29 mouse cellular contexts compared by ENCODE assay signal in genomic region chr2:77877156-77877855, GRCm38 (mm10). TPM values are rescaled to one million over a fixed set of nuclear protein-coding genes. Genes with fewer than 3 reads are reported as not detected.
A peak's percentile ranks its signal among the peaks of the same experiment; 100 is the strongest.
DNase-seq lines count a peak whose midpoint lies in the region; ATAC-seq lines count a peak whose summit lies in the region.
"Had no signal": no experiment of that assay in that cellular context is flagged by ENCODE, and none has a peak within 500 bp of the region (broad histone marks: within the 10 kb centered on the region; RNA-seq: fewer than 3 reads in every experiment).

No protein-coding gene starts in this region.

- H3K4me1 ChIP-seq in limb, embryonic 11.5 days (ENCODE audit: control insufficient read depth, insufficient read depth, low read length), result no peaks in the 10 kb centered on the region
- H3K4me1 ChIP-seq in limb, embryonic 10.5 days, result no peaks in the 10 kb centered on the region
- H3K4me1 ChIP-seq: embryonic facial prominence, embryonic 10.5 days; embryonic facial prominence, embryonic 12.5 days; forebrain, embryonic 10.5 days; forebrain, embryonic 12.5 days had no signal

- WGBS in limb, embryonic 11.5 days, result 92% methylated on average over 10 of the region's 10 CpGs
- 92% methylated on average over 10 of the region's 10 CpGs for WGBS in limb, embryonic 10.5 days

- H3K27me3 ChIP-seq in limb, embryonic 11.5 days (ENCODE audit: control insufficient read depth, insufficient read depth, low read length), result no peaks in the 10 kb centered on the region
- no peaks in the 10 kb centered on the region for H3K27me3 ChIP-seq in limb, embryonic 10.5 days (ENCODE audit: low read depth, poor library complexity, severe bottlenecking)
- H3K27me3 ChIP-seq: CH12.LX; embryonic facial prominence, embryonic 12.5 days; forebrain, embryonic 12.5 days had no signal

- ATAC-seq in limb, embryonic 11.5 days (ENCODE audit: insufficient number of reproducible peaks, low FRiP score, low TSS enrichment, low read depth), result no peak
- no peak for ATAC-seq in erythroblast, adult 5-6 weeks (replicated peaks; ENCODE audit: low FRiP score, poor library complexity, severe bottlenecking)
- ATAC-seq: activated CD4-positive, CD25-positive, alpha-beta regulatory T cell, adult 4 months; CD4-positive, CD25-positive, alpha-beta regulatory T cell, adult 4 months; forebrain, embryonic 14.5 days; forebrain, embryonic 16.5 days; Patski had no signal

- DNase-seq in limb, embryonic 11.5 days (ENCODE audit: low spot score), result peak; percentile 5
- DNase-seq in limb, embryonic 10.5 days (ENCODE audit: low spot score), result no peak
- peak; percentile 72 for DNase-seq in adipocyte (ENCODE audit: low spot score)
- peak; percentile 4 for DNase-seq in c-Kit-positive CD71-positive TER-119-positive erythroid progenitor cells, embryonic 14.5 days (ENCODE audit: low spot score)
- DNase-seq in mesoderm, embryonic 11.5 days (ENCODE audit: low read depth, low spot score), result peak; percentile 13
- no peak for DNase-seq in layer of hippocampus, postnatal 14 days (ENCODE audit: low spot score in 2 of 2)
- DNase-seq in urinary bladder, adult 2 months (ENCODE audit: low spot score), result no peak
- DNase-seq: adrenal gland, adult 2 months; adrenal gland, postnatal 10 days; adrenal gland, postnatal 25 days; B cell, adult 2 months; cerebellum, adult 11-12 months; cerebellum, adult 2 months; cerebellum, adult 9-10 months; cerebellum, postnatal 10 days; cerebellum, postnatal 25 days had no signal

- H3K27ac ChIP-seq in limb, embryonic 11.5 days (replicated peaks; ENCODE audit: low read depth, low read length), result no peak overlapping the region
- no peak overlapping the region for H3K27ac ChIP-seq in limb, embryonic 10.5 days
- H3K27ac ChIP-seq: embryonic facial prominence, embryonic 10.5 days; embryonic facial prominence, embryonic 12.5 days; forebrain, embryonic 10.5 days; forebrain, embryonic 12.5 days had no signal

- H3K36me3 ChIP-seq in limb, embryonic 11.5 days (ENCODE audit: control insufficient read depth, insufficient read depth, low read length), result no peaks in the 10 kb centered on the region
- no peaks in the 10 kb centered on the region for H3K36me3 ChIP-seq in limb, embryonic 10.5 days
- H3K36me3 ChIP-seq: embryonic facial prominence, embryonic 10.5 days; embryonic facial prominence, embryonic 12.5 days; forebrain, embryonic 10.5 days; forebrain, embryonic 12.5 days; G1E had no signal

- H3K9me3 ChIP-seq in limb, embryonic 11.5 days (ENCODE audit: control insufficient read depth, low read length), result no peaks in the 10 kb centered on the region
- no peaks in the 10 kb centered on the region for H3K9me3 ChIP-seq in limb, embryonic 10.5 days (replicated peaks)
- H3K9me3 ChIP-seq: embryonic facial prominence, embryonic 10.5 days; embryonic facial prominence, embryonic 12.5 days; forebrain, embryonic 10.5 days; forebrain, embryonic 12.5 days; G1E had no signal

- no peak overlapping the region for H3K4me2 ChIP-seq in limb, embryonic 11.5 days (ENCODE audit: low read depth, severe bottlenecking)
- H3K4me2 ChIP-seq: embryonic facial prominence, embryonic 12.5 days; forebrain, embryonic 12.5 days had no signal

- no peak overlapping the region for H3K9ac ChIP-seq in limb, embryonic 11.5 days (ENCODE audit: low read length)
- H3K9ac ChIP-seq: embryonic facial prominence, embryonic 12.5 days; forebrain, embryonic 12.5 days had no signal

- no peak overlapping the region for H3K4me3 ChIP-seq in limb, embryonic 11.5 days (ENCODE audit: low read depth, low read length)
- no peak overlapping the region for H3K4me3 ChIP-seq in limb, embryonic 10.5 days
- H3K4me3 ChIP-seq: embryonic facial prominence, embryonic 10.5 days; embryonic facial prominence, embryonic 12.5 days; erythroblast, embryonic 14.5 days; forebrain, embryonic 10.5 days; forebrain, embryonic 12.5 days had no signal

RNA-seq across cellular contexts. Expression of gene Zfp385b, which starts 57.9 kb away (rescaled TPM):
- polyA plus RNA-seq in limb, embryonic 11.5 days (2014; fragmentation: Nextera tagmentation; extraction: Ambion mirVana), result 0.64 and 1.2 TPM in 2 replicates
- polyA plus RNA-seq in limb, embryonic 10.5 days (2016; fragmentation: Nextera tagmentation; extraction: Ambion mirVana), result 0.43 and 0.71 TPM in 2 replicates
- 10 to 100 TPM; 58.2 to 58.3 TPM for total RNA-seq in layer of hippocampus, postnatal 14 days (2021)
- polyA plus RNA-seq in urinary bladder, adult 2 months (2012; rRNA removed), result 2.0 and 3.7 TPM in 2 replicates
- total RNA-seq in erythroblast, adult 5-6 weeks (2015; ENCODE audit: low replicate concordance), result not detected in 2 replicates
- total RNA-seq in erythroblast, adult 5-6 weeks (2017; ENCODE audit: low replicate concordance), result 3.5 TPM in 1 of 2 replicates, not detected in the other
- total RNA-seq: CH12.LX had no signal
- polyA plus RNA-seq: erythroblast, embryonic 14.5 days; G1E had no signal

Comparison
In these comparisons a context has a peak if more than half of its experiments do, and no peak if none do; other contexts are left out.
1. DNase-seq: peak in limb, embryonic 11.5 days (single experiment), adipocyte (single experiment), c-Kit-positive CD71-positive TER-119-positive erythroid progenitor cells, embryonic 14.5 days (single experiment) and mesoderm, embryonic 11.5 days (single experiment); none in limb, embryonic 10.5 days (single experiment), layer of hippocampus, postnatal 14 days (0 of 2) and urinary bladder, adult 2 months (single experiment).